Mouse (Mus musculus): ENCODE data around the gene Snrpa. TPM values are rescaled to one million over a fixed set of nuclear protein-coding genes. Genes with fewer than 3 reads are reported as not detected.

The Snrpa gene
- polyA plus RNA-seq, 1 experiment from 2014 or later, result 415 TPM

DNA sequence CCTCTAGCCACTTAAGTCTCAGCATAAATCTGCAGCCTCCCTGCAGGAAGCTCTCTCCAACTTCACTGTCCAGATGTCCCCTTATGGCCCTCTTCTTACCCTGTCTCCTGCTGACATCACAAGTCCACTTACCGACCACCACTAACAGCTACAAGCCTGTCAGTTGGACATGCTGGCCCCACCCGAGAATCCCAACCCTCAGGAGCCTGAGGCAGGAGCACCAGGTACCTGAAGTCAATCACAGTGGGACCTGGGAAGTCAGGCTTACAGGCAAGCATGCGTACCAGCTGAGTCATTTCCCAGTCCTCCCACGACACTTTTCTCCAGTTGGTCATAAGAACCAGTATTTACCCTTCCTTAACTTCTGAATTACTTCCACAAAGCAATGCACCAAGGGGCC is 2.3 kb downstream of the Snrpa start:
- 89% methylated on average over 4 of the region's 4 CpGs for WGBS
- 0 out of 2 replicates have a peak overlapping the region, but pooled peaks have one; percentile 4 for H3K4me3 ChIP-seq

DNA sequence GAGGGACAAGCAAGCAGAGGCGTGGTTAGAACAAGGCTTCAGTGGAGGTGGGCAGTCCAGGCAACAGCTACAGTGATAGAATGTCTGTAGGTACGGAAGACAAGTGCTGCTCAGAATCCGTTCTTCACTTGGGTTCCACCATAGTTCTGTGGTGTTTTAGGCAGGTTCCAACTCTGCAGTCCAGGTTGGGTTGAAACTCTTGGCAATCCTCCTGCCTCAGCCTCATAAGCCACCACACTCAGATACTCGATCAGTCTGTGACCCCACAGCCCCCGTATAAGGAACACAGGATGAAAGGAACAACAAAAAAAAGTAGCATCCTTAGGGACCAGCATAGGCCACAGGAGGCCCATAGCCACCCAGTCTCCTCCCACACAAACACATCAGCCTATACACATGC is 3.6 kb downstream of the Snrpa start:
- H3K27ac ChIP-seq, result no peak overlapping the region

More for the DNA sequence above, 2.3 kb downstream of the Snrpa start:
- no peak for DNase-seq (ENCODE audit: low spot score)
- Histone ChIP-seq H3K27me3 (ENCODE audit: low read depth, poor library complexity, severe bottlenecking) (no peaks in the 10 kb centered on the region), H3K27ac (no peak overlapping the region), H3K4me1 (peaks cover 22% of the 10 kb centered on the region), H3K9me3 (replicated peaks) (no peaks in the 10 kb centered on the region), H3K36me3 (peaks cover 79% of the 10 kb centered on the region)

DNA sequence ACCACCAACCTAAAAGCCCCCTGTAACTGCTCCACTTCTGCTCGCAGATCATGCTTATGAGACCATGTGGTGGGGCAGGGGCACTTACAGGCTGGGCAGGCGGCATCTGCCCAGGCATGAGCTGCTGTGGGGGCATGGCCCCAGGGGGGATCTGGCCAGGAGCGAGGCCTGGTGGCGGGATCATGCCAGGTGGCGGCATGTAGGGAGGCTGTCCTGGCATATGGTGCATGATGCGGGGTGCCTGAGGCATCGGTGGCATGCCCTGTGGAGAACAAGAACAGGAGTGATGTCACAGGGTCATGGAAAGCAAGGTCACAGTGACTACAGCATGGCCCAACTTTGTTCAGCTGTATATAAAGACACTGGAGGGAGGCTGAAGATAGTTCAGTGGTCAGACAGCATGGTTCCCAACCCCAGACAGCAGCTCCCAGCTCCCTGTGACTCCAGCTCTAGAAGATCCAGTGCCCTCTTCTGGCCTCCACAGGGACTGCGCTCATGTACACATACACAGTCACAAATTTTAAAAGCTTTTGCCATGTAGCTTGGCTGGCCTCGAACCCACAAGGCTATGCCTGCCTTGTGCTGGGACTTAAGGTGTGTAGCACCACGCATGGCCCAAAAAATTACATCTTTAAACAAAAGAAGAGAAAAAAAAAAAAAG is 6.7 kb downstream of the Snrpa start:
- WGBS, result 97% methylated on average over 10 of the region's 10 CpGs
- H3K36me3 ChIP-seq, result peaks cover 99% of the 10 kb centered on the region

More for the DNA sequence above, 3.6 kb downstream of the Snrpa start:
- peaks cover 22% of the 10 kb centered on the region for H3K4me1 ChIP-seq
- peaks cover 81% of the 10 kb centered on the region for H3K36me3 ChIP-seq
- H3K27me3 ChIP-seq (ENCODE audit: low read depth, poor library complexity, severe bottlenecking), result no peaks in the 10 kb centered on the region
- no peaks in the 10 kb centered on the region for H3K9me3 ChIP-seq (replicated peaks)
- 92% methylated on average over 5 of the region's 5 CpGs for WGBS
- DNase-seq (ENCODE audit: low spot score), result no peak
- no peak overlapping the region for H3K4me3 ChIP-seq

DNA sequence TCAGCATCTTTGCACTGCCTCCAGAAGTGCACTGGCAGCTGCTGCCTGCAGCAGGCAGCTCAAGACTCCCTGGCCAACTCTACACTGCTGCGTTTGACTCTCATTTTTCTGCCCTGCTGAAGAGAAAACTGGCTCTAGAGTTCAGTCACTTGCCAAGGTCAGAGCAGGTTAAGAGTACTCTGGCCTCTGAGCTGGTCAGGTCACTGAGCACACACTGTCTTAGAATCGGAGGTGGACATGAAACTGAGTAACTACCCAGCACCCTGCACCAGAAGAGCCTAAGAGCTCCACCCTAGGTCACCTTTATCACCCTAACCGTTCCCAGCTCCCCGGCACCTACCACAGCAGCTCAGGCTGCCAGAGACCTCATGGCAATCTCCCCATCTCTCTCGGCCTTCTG is 10.1 kb downstream of the Snrpa start:
- no peak overlapping the region for H3K27ac ChIP-seq
- no peaks in the 10 kb centered on the region for H3K9me3 ChIP-seq (replicated peaks)
- peaks cover 82% of the 10 kb centered on the region for H3K36me3 ChIP-seq
- no peak overlapping the region for H3K4me3 ChIP-seq
- WGBS, result 94% methylated on average over 5 of the region's 5 CpGs
- H3K4me1 ChIP-seq, result no peaks in the 10 kb centered on the region
- no peak for DNase-seq (ENCODE audit: low spot score)
- no peaks in the 10 kb centered on the region for H3K27me3 ChIP-seq (ENCODE audit: low read depth, poor library complexity, severe bottlenecking)

More for the DNA sequence above, 6.7 kb downstream of the Snrpa start:
- DNase-seq (ENCODE audit: low spot score), result no peak
- Histone ChIP-seq H3K4me3 (no peak overlapping the region), H3K27ac (no peak overlapping the region), H3K27me3 (ENCODE audit: low read depth, poor library complexity, severe bottlenecking) (no peaks in the 10 kb centered on the region), H3K9me3 (replicated peaks) (no peaks in the 10 kb centered on the region), H3K4me1 (peaks cover 6% of the 10 kb centered on the region)

DNA sequence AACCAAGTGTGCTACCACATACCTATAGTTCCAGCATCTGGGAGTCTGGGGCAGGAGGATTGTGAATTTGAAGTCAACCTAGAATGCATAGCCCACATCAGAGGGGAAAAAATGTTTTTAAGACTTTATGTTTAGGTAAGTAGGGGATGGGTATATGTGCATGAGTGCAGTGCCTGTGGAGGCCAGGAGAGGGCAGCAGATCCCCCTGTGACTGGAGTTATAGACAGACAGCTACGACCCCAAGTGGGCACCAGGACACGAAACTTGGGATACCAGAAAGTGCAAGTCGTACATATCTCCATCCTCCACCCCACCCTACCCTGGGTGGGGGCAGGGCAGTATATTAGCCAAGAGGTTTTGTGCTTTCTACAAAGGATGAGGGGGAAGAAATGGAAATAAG is 11.1 kb downstream of the Snrpa start:
- no peaks in the 10 kb centered on the region for H3K4me1 ChIP-seq
- H3K36me3 ChIP-seq, result peaks cover 72% of the 10 kb centered on the region
- DNase-seq (ENCODE audit: low spot score), result peak; percentile 71
- no peaks in the 10 kb centered on the region for H3K27me3 ChIP-seq (ENCODE audit: low read depth, poor library complexity, severe bottlenecking)
- no peak overlapping the region for H3K27ac ChIP-seq
- H3K9me3 ChIP-seq (replicated peaks), result no peaks in the 10 kb centered on the region
- 74% methylated on average over 3 of the region's 3 CpGs for WGBS
- no peak overlapping the region for H3K4me3 ChIP-seq

DNA sequence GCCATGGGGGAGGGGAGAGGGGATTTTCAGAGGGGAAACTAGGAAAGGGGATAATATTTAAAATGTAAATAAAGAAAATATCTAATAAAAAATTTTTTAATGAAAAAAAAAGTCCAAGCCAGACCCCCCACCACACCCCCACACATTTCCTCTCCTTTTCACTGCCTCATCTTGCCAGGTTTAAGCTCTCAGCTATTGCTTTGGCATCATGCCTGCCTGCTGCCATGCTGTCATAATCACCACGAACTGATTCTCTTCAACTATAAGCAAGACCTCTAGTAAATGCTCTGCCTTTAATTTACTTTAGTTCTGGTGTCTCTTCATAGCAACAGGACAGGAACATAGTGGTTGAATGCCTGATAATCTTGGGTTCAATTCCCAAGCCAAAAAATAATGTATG is 13.6 kb downstream of the Snrpa start:
- Histone ChIP-seq H3K27me3 (ENCODE audit: low read depth, poor library complexity, severe bottlenecking) (no peaks in the 10 kb centered on the region), H3K27ac (no peak overlapping the region), H3K36me3 (peaks cover 48% of the 10 kb centered on the region), H3K9me3 (replicated peaks) (no peaks in the 10 kb centered on the region), H3K4me3 (no peak overlapping the region), H3K4me1 (peaks cover 11% of the 10 kb centered on the region; the same call in 1 of the 2 replicates)
- DNase-seq (ENCODE audit: low spot score), result no peak
- WGBS, result 90% methylated on average over 1 of the region's 1 CpGs

DNA sequence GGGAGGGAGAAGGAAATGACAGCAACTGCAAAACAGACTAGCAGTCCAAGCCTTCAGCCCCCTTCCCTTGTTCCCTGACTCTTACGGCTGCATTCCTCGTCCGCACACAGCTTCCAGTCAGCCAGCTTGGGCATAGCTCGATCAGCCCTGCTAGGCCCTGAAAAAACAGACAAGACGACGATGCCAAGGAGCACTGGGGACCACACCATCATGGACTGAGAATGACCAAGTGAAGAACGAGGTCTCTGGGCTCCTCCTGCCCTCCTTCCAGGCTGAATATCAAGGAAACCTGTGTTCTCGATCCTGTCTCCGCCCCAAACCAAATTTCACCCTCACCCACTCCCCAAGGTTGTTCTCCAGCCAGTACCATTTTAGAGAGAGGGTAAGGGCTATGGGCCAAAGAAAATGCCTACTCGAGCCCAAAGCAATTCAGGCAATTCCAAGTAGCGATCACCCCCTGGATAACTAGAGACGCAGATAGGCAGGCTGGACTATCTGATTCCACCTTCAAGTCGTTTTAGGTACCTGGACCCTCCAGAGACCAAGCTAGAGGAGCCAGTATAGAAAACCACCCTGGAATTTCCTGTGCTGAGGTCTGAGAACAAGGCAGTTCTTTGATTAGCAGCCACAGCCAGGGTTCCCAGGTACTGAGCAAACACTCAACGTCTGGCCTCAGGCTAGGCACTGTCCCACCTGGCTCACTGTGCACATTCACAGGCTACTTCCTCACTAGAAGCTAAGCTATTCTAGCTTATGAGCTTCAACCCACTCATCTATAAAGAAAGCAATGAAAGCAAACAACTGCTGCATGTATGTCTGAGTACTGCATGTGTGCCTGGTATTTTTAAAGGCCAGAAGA is 15.0 kb downstream of the Snrpa start, which contains the start of the genes Gm21983 and Mia:
Gene Gm21983, minus strand, starts transcription at position 250 of the 859 bp plus-strand sequence.
Gene Mia, minus strand, starts transcription at position 321 of the 859 bp plus-strand sequence.
- no peak within 1 kb of the TSS for H3K4me3 ChIP-seq
- WGBS, result 73% methylated on average over 14 of the region's 14 CpGs
- H3K36me3 ChIP-seq, result peaks cover 33% of the 10 kb centered on the region
- no peak within 1 kb of the TSS for H3K27ac ChIP-seq
- peaks cover 11% of the 10 kb centered on the region; the same call in 1 of the 2 replicates for H3K4me1 ChIP-seq
- H3K27me3 ChIP-seq (ENCODE audit: low read depth, poor library complexity, severe bottlenecking), result no peaks in the 10 kb centered on the region
- DNase-seq (ENCODE audit: low spot score), result no peak
- no peaks in the 10 kb centered on the region for H3K9me3 ChIP-seq (replicated peaks)

DNA sequence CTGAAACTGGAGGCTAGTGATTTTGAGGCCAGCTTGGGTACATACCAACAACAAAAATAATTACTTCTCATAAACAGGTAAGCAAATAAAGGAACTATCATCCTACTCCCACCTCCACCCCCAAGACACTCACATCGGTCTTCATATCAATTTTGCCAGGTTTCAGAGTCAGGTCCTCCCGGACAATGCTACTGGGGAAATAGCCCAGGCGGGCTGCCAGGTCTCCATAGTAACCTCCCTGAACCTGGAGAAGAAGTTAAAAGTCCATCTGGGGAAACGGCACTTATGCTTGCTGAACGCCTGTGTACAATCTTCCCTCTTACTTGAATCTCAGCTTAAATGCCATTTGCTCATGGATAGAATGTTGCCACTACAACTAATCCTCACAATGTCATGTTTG is 16.0 kb downstream of the Snrpa start:
- Histone ChIP-seq H3K4me3 (no peak overlapping the region), H3K4me1 (peaks cover 11% of the 10 kb centered on the region; the same call in 1 of the 2 replicates), H3K36me3 (peaks cover 30% of the 10 kb centered on the region), H3K27ac (no peak overlapping the region), H3K27me3 (ENCODE audit: low read depth, poor library complexity, severe bottlenecking) (no peaks in the 10 kb centered on the region), H3K9me3 (replicated peaks) (no peaks in the 10 kb centered on the region)
- DNase-seq (ENCODE audit: low spot score), result no peak
- WGBS, result 88% methylated on average over 5 of the region's 5 CpGs

DNA sequence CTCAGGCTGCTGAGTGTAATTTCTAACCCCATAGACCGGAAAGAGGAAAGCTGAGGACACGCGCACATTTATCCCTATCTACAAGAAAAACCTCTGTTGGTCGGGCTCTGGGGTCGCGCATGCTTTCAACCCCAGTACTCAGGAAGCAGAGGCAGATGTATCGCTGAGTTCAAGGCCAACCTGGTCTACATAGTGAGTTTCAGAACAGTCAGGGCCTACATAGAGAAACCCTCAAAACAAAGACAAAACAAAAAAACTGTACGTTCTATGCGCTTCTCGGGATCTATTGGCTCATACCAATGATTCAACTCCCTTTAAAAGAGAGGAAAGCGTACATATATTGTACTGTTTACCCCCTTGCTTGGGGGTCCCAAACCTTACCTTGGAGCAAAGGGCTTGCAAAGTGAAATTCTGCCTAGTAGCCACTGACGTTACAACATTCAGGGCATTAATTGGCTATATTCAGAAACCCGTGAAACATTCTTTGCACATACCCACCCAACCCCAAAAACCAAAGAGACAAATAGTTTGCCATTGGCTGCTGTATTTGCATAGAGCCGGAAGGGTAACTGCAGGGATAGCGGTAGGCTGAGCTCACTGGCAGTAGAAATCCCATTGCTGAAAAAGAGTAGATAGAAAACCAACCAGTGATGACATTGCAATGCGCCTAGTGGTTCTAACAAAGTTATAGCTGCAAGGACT is 16.7 kb downstream of the Snrpa start:
- no peak for DNase-seq (ENCODE audit: low spot score)
- H3K9me3 ChIP-seq (replicated peaks), result no peaks in the 10 kb centered on the region
- H3K4me3 ChIP-seq, result peak overlapping the region; percentile 68
- peaks cover 11% of the 10 kb centered on the region; the same call in 1 of the 2 replicates for H3K4me1 ChIP-seq
- peaks cover 29% of the 10 kb centered on the region for H3K36me3 ChIP-seq
- H3K27me3 ChIP-seq (ENCODE audit: low read depth, poor library complexity, severe bottlenecking), result no peaks in the 10 kb centered on the region
- 49% methylated on average over 16 of the region's 16 CpGs for WGBS
- peak overlapping the region; percentile 90 for H3K27ac ChIP-seq

DNA sequence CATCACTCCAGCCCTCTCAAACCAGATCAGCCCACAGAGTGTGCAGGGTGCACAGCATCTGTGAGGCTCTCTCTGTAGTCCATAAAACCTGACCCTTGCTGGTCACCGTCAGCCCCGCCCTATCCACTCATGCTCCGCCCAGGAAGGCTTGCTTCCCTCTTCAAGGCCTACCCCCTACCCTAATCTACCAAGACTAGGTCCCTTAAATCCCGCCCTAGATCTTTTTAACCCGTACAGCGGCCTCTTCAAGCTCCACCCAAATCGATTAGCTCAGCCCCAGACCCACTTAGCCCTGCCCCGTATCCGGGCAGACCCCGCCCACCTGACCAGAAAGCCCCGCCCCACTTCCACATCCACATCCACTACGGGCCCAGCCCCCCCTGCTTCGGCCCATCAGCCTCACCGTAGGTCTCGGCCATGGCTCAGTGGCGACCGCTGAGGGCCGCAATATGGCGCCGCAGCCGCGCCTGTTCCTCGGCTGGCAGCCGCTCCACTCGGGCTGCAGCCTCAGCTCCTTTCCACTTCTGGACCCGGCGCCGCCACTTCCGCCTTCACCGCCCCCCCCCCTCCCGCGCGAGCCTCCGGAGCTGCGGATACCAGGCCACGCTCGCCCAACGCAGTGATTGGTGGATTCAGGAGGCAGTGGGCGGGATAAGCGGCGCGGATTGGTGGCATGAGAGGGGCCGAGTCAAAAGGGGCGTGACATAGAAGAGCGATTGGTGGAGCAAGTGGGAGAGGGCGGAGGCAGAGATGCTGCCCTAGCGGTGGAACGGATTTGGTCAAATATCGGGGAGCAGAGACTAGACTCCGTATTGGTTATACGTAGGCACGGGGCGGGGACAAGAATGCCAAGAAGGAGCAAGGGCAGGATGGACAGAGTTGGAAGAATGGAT is 17.5 kb downstream of the Snrpa start, which contains the start of gene Rab4b:
Gene Rab4b, minus strand, starts transcription at position 573 of the 893 bp plus-strand sequence.
- peak; percentile 98 for DNase-seq (ENCODE audit: low spot score)
- peak within 1 kb of the TSS; percentile 90 for H3K27ac ChIP-seq
- no peaks in the 10 kb centered on the region for H3K27me3 ChIP-seq (ENCODE audit: low read depth, poor library complexity, severe bottlenecking)
- H3K4me3 ChIP-seq, result peak within 1 kb of the TSS; percentile 68
- no peaks in the 10 kb centered on the region for H3K9me3 ChIP-seq (replicated peaks)
- under 1% methylated on average over 52 of the region's 53 CpGs for whole genome bisulfite sequencing
- H3K4me1 ChIP-seq, result peaks cover 11% of the 10 kb centered on the region; the same call in 1 of the 2 replicates
- H3K36me3 ChIP-seq, result peaks cover 31% of the 10 kb centered on the region

DNA sequence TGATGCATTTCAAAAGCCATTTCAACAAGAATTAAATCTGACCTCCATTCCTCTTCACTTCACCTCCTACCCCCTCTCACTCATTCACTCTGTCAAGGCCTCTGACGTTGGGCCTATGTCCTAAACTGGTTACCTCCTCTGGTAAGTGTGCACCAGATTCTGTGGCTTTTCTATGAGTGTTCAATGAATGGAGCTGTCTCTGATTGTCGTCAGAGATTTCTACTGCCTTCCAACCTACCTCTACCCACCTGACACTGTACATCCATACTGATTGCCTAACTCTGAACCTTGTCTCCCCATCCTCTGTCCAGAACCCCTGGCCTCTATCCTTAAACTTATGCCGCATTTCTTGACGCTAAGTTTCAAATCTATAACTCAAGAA is 18.1 kb downstream of the Snrpa start:
- H3K4me1 ChIP-seq, result peaks cover 11% of the 10 kb centered on the region; the same call in 1 of the 2 replicates
- no peaks in the 10 kb centered on the region for H3K27me3 ChIP-seq (ENCODE audit: low read depth, poor library complexity, severe bottlenecking)
- H3K27ac ChIP-seq, result peak overlapping the region; percentile 90; the same call in 1 of the 2 replicates
- peak overlapping the region; percentile 68 for H3K4me3 ChIP-seq
- WGBS, result 26% methylated on average over 4 of the region's 4 CpGs
- H3K9me3 ChIP-seq (replicated peaks), result no peaks in the 10 kb centered on the region
- H3K36me3 ChIP-seq, result peaks cover 31% of the 10 kb centered on the region
- DNase-seq (ENCODE audit: low spot score), result no peak

DNA sequence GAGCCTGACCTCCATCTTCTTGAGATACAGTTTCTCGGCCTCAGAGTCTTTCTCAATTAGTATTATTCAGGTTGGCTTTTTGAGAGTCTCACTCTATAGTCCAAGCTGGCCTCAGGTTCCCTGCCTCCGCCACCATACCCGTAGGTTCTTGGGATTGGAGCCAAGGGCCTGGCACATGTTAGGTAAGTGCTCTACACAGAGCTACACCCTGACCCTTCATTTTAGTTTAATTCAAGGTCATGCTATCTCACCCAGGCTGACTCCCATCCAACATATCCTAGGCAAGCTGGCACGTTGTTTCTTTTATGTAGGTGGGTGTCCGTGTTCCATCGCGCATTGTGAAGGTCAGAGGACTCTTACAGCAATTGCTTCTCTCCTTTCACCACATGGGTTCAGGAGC is 21.2 kb downstream of the Snrpa start:
- Histone ChIP-seq H3K27ac (no peak overlapping the region), H3K27me3 (ENCODE audit: low read depth, poor library complexity, severe bottlenecking) (no peaks in the 10 kb centered on the region), H3K4me1 (peaks cover 11% of the 10 kb centered on the region; the same call in 1 of the 2 replicates), H3K36me3 (peaks cover 45% of the 10 kb centered on the region), H3K9me3 (replicated peaks) (no peaks in the 10 kb centered on the region), H3K4me3 (no peak overlapping the region)
- 95% methylated on average over 7 of the region's 7 CpGs for WGBS
- no peak for DNase-seq (ENCODE audit: low spot score)
